Mouse (Mus musculus): ENCODE measurements at regions not wholly inside any gene's neighbourhood (a gene's known extent, or its start where the extent isn't known, plus 50 kb on each side); places are given as distances from the start of the nearest gene placed in this dataset.

DNA sequence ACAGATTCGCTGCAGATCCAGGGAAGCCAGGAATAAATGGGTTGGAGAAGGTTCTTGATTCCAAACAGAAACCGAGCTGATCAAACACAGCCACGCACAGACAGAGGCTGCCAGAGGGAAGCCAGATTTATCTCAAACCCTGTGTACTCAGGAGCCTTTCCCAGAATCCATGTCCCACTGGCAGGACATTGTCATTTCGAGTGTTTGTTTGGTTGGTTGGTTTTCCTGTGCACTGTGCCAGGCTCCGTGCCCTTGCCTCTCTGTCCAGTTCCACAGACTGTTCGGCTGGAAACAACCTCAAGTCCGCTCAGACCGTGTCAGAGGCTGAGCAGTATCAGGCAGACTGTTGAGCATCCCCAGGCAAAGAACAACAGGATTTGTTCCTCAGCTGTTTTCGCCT lies 51.4 kb upstream of the Ptprt start:
- Histone ChIP-seq H3K27ac (ENCODE audit: low read length) (no peak overlapping the region), H3K4me1 (ENCODE audit: control insufficient read depth, insufficient read depth, low read length) (no peaks in the 10 kb centered on the region), H3K27me3 (ENCODE audit: control insufficient read depth, insufficient read depth, low read depth, low read length) (no peaks in the 10 kb centered on the region), H3K9me3 (replicated peaks; ENCODE audit: control insufficient read depth, low read length, poor library complexity, severe bottlenecking) (no peaks in the 10 kb centered on the region), H3K9ac (ENCODE audit: low read depth, low read length) (no peak overlapping the region), H3K36me3 (ENCODE audit: control insufficient read depth, insufficient read depth, low read length) (no peaks in the 10 kb centered on the region), H3K4me2 (ENCODE audit: low read length) (no peak overlapping the region), H3K4me3 (ENCODE audit: low read depth, low read length) (no peak overlapping the region)
- WGBS: 89% methylated on average over 9 of the region's 9 CpGs
- ATAC-seq: no peak
